Mouse (Mus musculus) small intestine, adult 2 months (tissue): Measurements from ENCODE around the gene Neurl3.
A peak's percentile ranks its signal among the peaks of the same experiment; 100 is the strongest.

Experiments used
- CTCF ChIP-seq: fragments of 200-500 bp; IDR thresholded peaks from 2 replicates; pipeline ENCODE4 v1.5.1; 2012; ENCODE audit warnings: low read depth, mild to moderate bottlenecking, control low read depth, inconsistent platforms, low read length, moderate library complexity, mixed read lengths; ENCODE audit not compliant: insufficient replicate concordance, insufficient read length; ENCODE audit errors: extremely low read depth
- POLR2A ChIP-seq: fragments of 200-500 bp; IDR thresholded peaks from 2 replicates; pipeline ENCODE4 v1.6.1; 2012; ENCODE audit warnings: low read depth, mild to moderate bottlenecking, control low read depth, inconsistent platforms, low read length, moderate library complexity

- TF ChIP-seq CTCF (0 out of 2 replicates have a peak, but pooled peaks have one; percentile 13), POLR2A (peak; percentile 23)
These were observed 30.2 kb downstream of the Neurl3 start, which contains the start of gene Uggt1 for GRCm38 (mm10) chr1:36244058-36244827.
